Mouse (Mus musculus) macrophage (primary cell): ENCODE measurements around the gene Lrrc29. TPM values are rescaled to one million over a fixed set of nuclear protein-coding genes. Genes with fewer than 3 reads are reported as not detected.
"Not testable (repeated sequence)": the region's sequence is repeated elsewhere in the genome, so short reads cannot be mapped to it uniquely, and the experiment has no call there.

Experiments
- H3K27ac ChIP-seq: fragments of 350-480 bp; formaldehyde crosslinking; 2 replicates; pipeline ENCODE4 v1.9.0; 2021
- H3K36me3 ChIP-seq: fragments of 350-480 bp; formaldehyde crosslinking; 2 replicates; pipeline ENCODE4 v1.9.0; 2021; ENCODE audit errors: inconsistent target
- H3K4me3 ChIP-seq: fragments of 350-480 bp; formaldehyde crosslinking; 2 replicates; pipeline ENCODE4 v1.9.0; 2021; ENCODE audit errors: inconsistent target
- H3K79me2 ChIP-seq: fragments of 350-480 bp; formaldehyde crosslinking; 2 replicates; pipeline ENCODE4 v1.9.0; 2021; ENCODE audit errors: inconsistent target
- WGBS: methylation state at CpG from one replicate; pipeline ENCODE4 v1.1.7; 2026; ENCODE audit warnings: inconsistent platforms; ENCODE audit not compliant: missing documents; 5-methylcytosine and 5-hydroxymethylcytosine counted together
- polyA plus RNA-seq: library from polyadenylated mRNA; stranded (reverse); fragments of 250-400 nt; gene quantifications from 3 replicates; pipeline ENCODE4 v1.2.4, GENCODE M21; 2018; ENCODE audit warnings: inconsistent platforms

Lrrc29 gene
- polyA plus RNA-seq, 1 experiment from 2014 or later = 0.63 TPM

- Histone ChIP-seq H3K36me3 (peaks cover 1% of the 10 kb centered on the region; the same call in 1 of the 2 replicates), H3K79me2 (peaks cover 22% of the 10 kb centered on the region), H3K27ac (no peak overlapping the region), H3K4me3 (no peak overlapping the region)
- WGBS = 91% methylated on average over 9 of the region's 9 CpGs
Observed at GRCm38 (mm10) chr8:105294776-105295175, 31.3 kb downstream of the Lrrc29 start.

- no peak overlapping the region for H3K4me3 ChIP-seq
- no peaks in the 10 kb centered on the region for H3K36me3 ChIP-seq
- no peak overlapping the region for H3K27ac ChIP-seq
- WGBS = 96% methylated on average over 15 of the region's 19 CpGs
- H3K79me2 ChIP-seq = peaks cover 8% of the 10 kb centered on the region
Observed at GRCm38 (mm10) chr8:105293405-105293804, 32.7 kb downstream of the Lrrc29 start.

- Histone ChIP-seq H3K27ac (no peak overlapping the region), H3K36me3 (no peaks in the 10 kb centered on the region)
- WGBS = 92% methylated on average over 6 of the region's 7 CpGs
Observed at GRCm38 (mm10) chr8:105292471-105292870, 33.6 kb downstream of the Lrrc29 start.

GRCm38 (mm10) chr8:105291802-105292201 lies 34.3 kb downstream of the Lrrc29 start:
- WGBS = 83% methylated on average over 3 of the region's 3 CpGs
- H3K27ac ChIP-seq, H3K79me2 ChIP-seq, H3K4me3 ChIP-seq, H3K36me3 ChIP-seq: not testable (repeated sequence)

More at GRCm38 (mm10) chr8:105292471-105292870, 33.6 kb downstream of the Lrrc29 start:
- Histone ChIP-seq H3K4me3 (no peak overlapping the region), H3K79me2 (no peaks in the 10 kb centered on the region)

GRCm38 (mm10) chr8:105291364-105291763 lies 34.7 kb downstream of the Lrrc29 start:
- not testable (repeated sequence) for H3K79me2 ChIP-seq, H3K27ac ChIP-seq, H3K36me3 ChIP-seq, H3K4me3 ChIP-seq
- WGBS = 84% methylated on average over 8 of the region's 8 CpGs

GRCm38 (mm10) chr8:105290554-105291314 lies 35.3 kb downstream of the Lrrc29 start:
- 33% methylated on average over 31 of the region's 31 CpGs for WGBS
- no peaks in the 10 kb centered on the region for H3K36me3 ChIP-seq
- H3K79me2 ChIP-seq = no peaks in the 10 kb centered on the region
- no peak overlapping the region for H3K27ac ChIP-seq
- no peak overlapping the region for H3K4me3 ChIP-seq

GRCm38 (mm10) chr8:105289805-105290460 lies 36.1 kb downstream of the Lrrc29 start, which contains the start of gene 4931428F04Rik:
Gene 4931428F04Rik (minus strand): TSS chr8:105289864.
- peak within 1 kb of the TSS; percentile 43 for H3K4me3 ChIP-seq
- 16% methylated on average over 30 of the region's 43 CpGs for WGBS
- no peaks in the 10 kb centered on the region for H3K79me2 ChIP-seq
- peak within 1 kb of the TSS; percentile 32; the same call in 1 of the 2 replicates for H3K27ac ChIP-seq
- H3K36me3 ChIP-seq = no peaks in the 10 kb centered on the region

GRCm38 (mm10) chr8:105288958-105289732 lies 36.9 kb downstream of the Lrrc29 start:
- under 1% methylated on average over 53 of the region's 53 CpGs for WGBS
- Histone ChIP-seq H3K27ac (peak overlapping the region; percentile 32; the same call in 1 of the 2 replicates), H3K4me3 (peak overlapping the region; percentile 43), H3K79me2 (no peaks in the 10 kb centered on the region), H3K36me3 (no peaks in the 10 kb centered on the region)

- Histone ChIP-seq H3K36me3 (no peaks in the 10 kb centered on the region), H3K79me2 (no peaks in the 10 kb centered on the region), H3K27ac (no peak overlapping the region), H3K4me3 (no peak overlapping the region)
- 88% methylated on average over 5 of the region's 5 CpGs for WGBS
Observed at GRCm38 (mm10) chr8:105288231-105288630, 37.8 kb downstream of the Lrrc29 start.

GRCm38 (mm10) chr8:105286907-105287306 lies 39.2 kb downstream of the Lrrc29 start:
- H3K4me3 ChIP-seq = no peak overlapping the region
- WGBS = 86% methylated on average over 4 of the region's 4 CpGs
- H3K27ac ChIP-seq = no peak overlapping the region
- no peaks in the 10 kb centered on the region for H3K36me3 ChIP-seq
- no peaks in the 10 kb centered on the region for H3K79me2 ChIP-seq

- Histone ChIP-seq H3K4me3 (no peak overlapping the region), H3K27ac (no peak overlapping the region), H3K36me3 (no peaks in the 10 kb centered on the region), H3K79me2 (no peaks in the 10 kb centered on the region)
- 91% methylated on average over 12 of the region's 12 CpGs for WGBS
Observed at GRCm38 (mm10) chr8:105285514-105285913, 40.6 kb downstream of the Lrrc29 start.

- Histone ChIP-seq H3K27ac (no peak overlapping the region), H3K79me2 (no peaks in the 10 kb centered on the region), H3K36me3 (no peaks in the 10 kb centered on the region), H3K4me3 (no peak overlapping the region)
- 64% methylated on average over 23 of the region's 23 CpGs for WGBS
Observed at GRCm38 (mm10) chr8:105283074-105283473, 43.0 kb downstream of the Lrrc29 start.

GRCm38 (mm10) chr8:105282239-105282638 lies 43.8 kb downstream of the Lrrc29 start:
- WGBS = 89% methylated on average over 4 of the region's 4 CpGs
- Histone ChIP-seq H3K4me3 (no peak overlapping the region), H3K36me3 (no peaks in the 10 kb centered on the region), H3K27ac (no peak overlapping the region), H3K79me2 (no peaks in the 10 kb centered on the region)

GRCm38 (mm10) chr8:105281821-105282220 lies 44.3 kb downstream of the Lrrc29 start:
- no peak overlapping the region for H3K27ac ChIP-seq
- H3K79me2 ChIP-seq = no peaks in the 10 kb centered on the region
- no peak overlapping the region for H3K4me3 ChIP-seq
- 96% methylated on average over 12 of the region's 12 CpGs for WGBS
- no peaks in the 10 kb centered on the region for H3K36me3 ChIP-seq
